Mouse (Mus musculus) kidney, embryonic 14.5 days (tissue): ENCODE measurements around the gene Map3k19. TPM values are rescaled to one million over a fixed set of nuclear protein-coding genes. Genes with fewer than 3 reads are reported as not detected.

Experiments used
- ATAC-seq: fragments of 200-750 bp; cut with Nextera tagmentation; 2 replicates; pipeline ENCODE4 v1.8.0; 2017; ENCODE audit warnings: moderate number of reproducible peaks, mild to moderate bottlenecking, moderate TSS enrichment, moderate library complexity; ENCODE audit not compliant: low FRiP score, low TSS enrichment
- H3K27ac ChIP-seq: fragments of 300-500 bp; sonication (generic); 2 replicates; pipeline ENCODE4 v1.5.1; 2014; ENCODE audit warnings: low read depth, mild to moderate bottlenecking, low read length, moderate library complexity, mixed read lengths
- H3K27me3 ChIP-seq: fragments of 300-500 bp; sonication (generic); 2 replicates; pipeline ENCODE4 v1.6.1; 2014; ENCODE audit warnings: mild to moderate bottlenecking, low read length; ENCODE audit not compliant: control insufficient read depth, insufficient read depth
- H3K36me3 ChIP-seq: fragments of 300-500 bp; sonication (generic); 2 replicates; pipeline ENCODE4 v1.6.1; 2014; ENCODE audit warnings: low read length, mixed read lengths; ENCODE audit not compliant: control insufficient read depth, insufficient read depth
- H3K4me1 ChIP-seq: fragments of 300-500 bp; sonication (generic); 2 replicates; pipeline ENCODE4 v1.6.1; 2014; ENCODE audit warnings: low read length, mixed read lengths; ENCODE audit not compliant: control insufficient read depth, insufficient read depth
- H3K4me2 ChIP-seq: fragments of 300-500 bp; sonication (generic); replicated peaks from 2 replicates; pipeline ENCODE4 v1.6.1; 2014; ENCODE audit warnings: low read depth, mild to moderate bottlenecking, low read length
- H3K4me3 ChIP-seq: fragments of 300-500 bp; sonication (generic); 2 replicates; pipeline ENCODE4 v1.5.1; 2014; ENCODE audit warnings: mild to moderate bottlenecking, low read length
- H3K9ac ChIP-seq: fragments of 300-500 bp; sonication (generic); 2 replicates; pipeline ENCODE4 v1.6.1; 2014; ENCODE audit warnings: low read depth, mild to moderate bottlenecking, low read length, moderate library complexity
- H3K9me3 ChIP-seq: fragments of 300-500 bp; sonication (generic); 2 replicates; pipeline ENCODE4 v1.6.1; 2016; ENCODE audit warnings: low read length; ENCODE audit not compliant: control insufficient read depth
- WGBS: fragments of 180-500 bp; shearing (Covaris S2); extraction: QIAGEN DNeasy Blood & Tissue Kit; methylation state at CpG from one replicate; pipeline ENCODE4 v1.1.7; 2014; 5-methylcytosine and 5-hydroxymethylcytosine counted together
- polyA plus RNA-seq: library from polyadenylated mRNA; unstranded; fragments of >200 nt; fragmentation: Nextera tagmentation; extraction: Ambion mirVana; gene quantifications from 2 replicates; pipeline ENCODE4 v1.2.1, GENCODE M21; 2014

Gene Map3k19
- polyA plus RNA-seq, 1 experiment from 2014 or later: not detected

DNA sequence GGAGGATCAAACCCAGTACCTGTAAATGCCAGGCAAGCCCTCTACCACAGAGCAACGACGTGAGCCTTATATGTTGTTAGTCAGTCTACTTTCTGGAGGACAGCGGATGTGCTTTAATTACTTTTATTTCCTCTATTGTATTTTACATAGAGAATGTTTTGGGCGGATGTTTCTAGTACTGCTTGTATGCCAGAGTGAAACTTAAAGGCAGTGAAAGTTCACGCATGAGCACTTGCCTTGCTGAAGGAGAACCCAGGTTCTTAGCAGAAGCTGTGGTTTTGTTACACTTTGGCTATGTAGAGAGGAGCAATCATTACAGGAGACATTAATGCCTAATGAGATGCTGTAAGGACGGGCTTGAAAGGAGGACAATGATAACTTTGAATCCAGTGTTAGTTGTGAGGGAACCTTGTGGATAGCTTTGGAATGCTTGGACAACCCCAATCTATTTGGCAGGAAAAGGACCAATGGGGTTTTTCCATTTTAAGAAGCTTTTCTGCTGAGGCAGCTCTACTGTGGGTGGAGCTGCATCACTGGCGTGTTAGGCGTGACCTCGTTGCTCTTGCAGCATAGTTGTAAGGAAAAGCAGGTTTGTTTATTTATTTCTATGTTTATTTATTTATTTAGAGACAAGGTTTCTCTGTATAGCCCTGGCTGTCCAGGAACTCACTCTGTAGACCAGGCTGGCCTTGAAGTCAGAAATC is 4.3 kb upstream of the Map3k19 start:
- no peak overlapping the region for H3K27ac ChIP-seq
- H3K27me3 ChIP-seq: no peaks in the 10 kb centered on the region
- no peak overlapping the region for H3K4me3 ChIP-seq
- H3K36me3 ChIP-seq: no peaks in the 10 kb centered on the region
- WGBS: 84% methylated on average over 9 of the region's 9 CpGs
- H3K9me3 ChIP-seq: no peaks in the 10 kb centered on the region
- no peak for ATAC-seq
- no peak overlapping the region for H3K4me2 ChIP-seq
- no peaks in the 10 kb centered on the region for H3K4me1 ChIP-seq
- no peak overlapping the region for H3K9ac ChIP-seq

DNA sequence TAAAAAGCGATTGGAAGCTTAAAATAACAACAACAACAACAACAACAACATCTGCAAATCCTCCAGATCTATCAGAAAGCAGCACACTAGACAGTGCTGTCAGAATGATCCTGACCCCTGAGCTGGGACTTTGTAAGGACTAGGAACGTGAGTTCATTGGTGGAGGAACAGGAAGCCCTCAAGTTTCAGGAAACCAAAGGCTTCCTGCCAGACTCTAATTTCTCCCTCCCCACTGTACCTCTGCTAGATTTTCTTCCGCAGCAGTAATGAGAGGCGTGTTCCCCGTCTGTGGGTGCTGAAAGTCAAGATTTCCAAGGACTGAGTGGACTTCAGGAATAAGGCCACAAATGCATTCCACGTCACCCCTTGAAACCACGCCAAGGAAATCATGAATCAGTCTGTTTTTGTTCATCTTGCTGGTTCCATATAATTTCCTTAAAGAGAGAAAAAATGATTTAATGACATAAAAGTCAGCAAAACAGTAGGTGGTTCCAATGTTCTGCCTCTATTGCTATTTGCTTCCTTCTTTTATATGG is 4.7 kb downstream of the Map3k19 start:
- H3K4me3 ChIP-seq: no peak overlapping the region
- WGBS: 65% methylated on average over 7 of the region's 7 CpGs
- H3K27me3 ChIP-seq: no peaks in the 10 kb centered on the region
- no peak overlapping the region for H3K4me2 ChIP-seq
- H3K36me3 ChIP-seq: no peaks in the 10 kb centered on the region
- no peak for ATAC-seq
- no peaks in the 10 kb centered on the region for H3K4me1 ChIP-seq
- H3K9me3 ChIP-seq: peaks cover 4% of the 10 kb centered on the region; the same call in 1 of the 2 replicates
- H3K9ac ChIP-seq: no peak overlapping the region
- 0 out of 2 replicates have a peak overlapping the region, but pooled peaks have one; percentile 6 for H3K27ac ChIP-seq

DNA sequence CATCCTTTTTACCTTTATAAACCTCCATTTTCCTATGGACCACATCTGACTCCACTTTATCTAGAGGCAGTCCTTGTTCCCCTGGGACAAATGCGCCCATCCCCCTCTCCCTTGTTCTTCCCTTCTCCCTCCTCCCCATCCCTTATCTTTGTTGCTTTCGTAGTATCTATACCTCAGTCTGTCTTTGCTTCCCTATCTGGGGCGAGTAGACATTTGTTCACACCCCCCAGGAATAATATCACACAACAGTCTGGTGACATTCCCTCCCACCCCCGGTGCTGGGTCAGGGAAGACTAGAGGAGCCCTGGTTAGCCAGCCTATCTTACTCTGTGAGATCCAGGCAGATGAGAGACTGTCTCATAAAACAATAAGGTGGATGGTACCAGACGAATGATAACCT is 9.4 kb downstream of the Map3k19 start:
- Histone ChIP-seq H3K4me3 (no peak overlapping the region), H3K27me3 (no peaks in the 10 kb centered on the region), H3K27ac (no peak overlapping the region), H3K4me2 (no peak overlapping the region), H3K9me3 (no peaks in the 10 kb centered on the region), H3K36me3 (no peaks in the 10 kb centered on the region), H3K9ac (no peak overlapping the region), H3K4me1 (no peaks in the 10 kb centered on the region)
- ATAC-seq: no peak
- 90% methylated on average over 5 of the region's 5 CpGs for WGBS

- H3K36me3 ChIP-seq: no peaks in the 10 kb centered on the region
- 89% methylated on average over 1 of the region's 1 CpGs for WGBS
Measured at GRCm38 (mm10) chr1:127838602-127839001, 16.2 kb downstream of the Map3k19 start.

GRCm38 (mm10) chr1:127836619-127837018 is 18.2 kb downstream of the Map3k19 start:
- no peaks in the 10 kb centered on the region for H3K27me3 ChIP-seq
- ATAC-seq: no peak
- H3K4me1 ChIP-seq: no peaks in the 10 kb centered on the region
- no peaks in the 10 kb centered on the region for H3K9me3 ChIP-seq
- WGBS: 38% methylated on average over 4 of the region's 4 CpGs
- no peak overlapping the region for H3K4me2 ChIP-seq
- no peak overlapping the region for H3K27ac ChIP-seq
- H3K36me3 ChIP-seq: no peaks in the 10 kb centered on the region
- H3K9ac ChIP-seq: no peak overlapping the region
- H3K4me3 ChIP-seq: no peak overlapping the region

More at GRCm38 (mm10) chr1:127838602-127839001, 16.2 kb downstream of the Map3k19 start:
- ATAC-seq: no peak
- Histone ChIP-seq H3K9ac (no peak overlapping the region), H3K4me2 (no peak overlapping the region), H3K9me3 (no peaks in the 10 kb centered on the region), H3K27me3 (no peaks in the 10 kb centered on the region), H3K4me1 (no peaks in the 10 kb centered on the region), H3K27ac (no peak overlapping the region), H3K4me3 (no peak overlapping the region)

GRCm38 (mm10) chr1:127834202-127834601 is 20.6 kb downstream of the Map3k19 start:
- Histone ChIP-seq H3K4me1 (no peaks in the 10 kb centered on the region), H3K9ac (no peak overlapping the region), H3K4me3 (no peak overlapping the region), H3K27me3 (no peaks in the 10 kb centered on the region), H3K36me3 (no peaks in the 10 kb centered on the region), H3K4me2 (no peak overlapping the region), H3K27ac (no peak overlapping the region), H3K9me3 (no peaks in the 10 kb centered on the region)
- 68% methylated on average over 4 of the region's 4 CpGs for WGBS
- ATAC-seq: no peak

- H3K27ac ChIP-seq: no peak overlapping the region
- no peaks in the 10 kb centered on the region for H3K9me3 ChIP-seq
- no peaks in the 10 kb centered on the region for H3K36me3 ChIP-seq
- no peak overlapping the region for H3K9ac ChIP-seq
- H3K4me3 ChIP-seq: no peak overlapping the region
- no peak overlapping the region for H3K4me2 ChIP-seq
- no peaks in the 10 kb centered on the region for H3K27me3 ChIP-seq
- 58% methylated on average over 2 of the region's 2 CpGs for whole genome bisulfite sequencing
- no peaks in the 10 kb centered on the region for H3K4me1 ChIP-seq
- ATAC-seq: no peak
Measured at GRCm38 (mm10) chr1:127833714-127834113, 21.1 kb downstream of the Map3k19 start.

DNA sequence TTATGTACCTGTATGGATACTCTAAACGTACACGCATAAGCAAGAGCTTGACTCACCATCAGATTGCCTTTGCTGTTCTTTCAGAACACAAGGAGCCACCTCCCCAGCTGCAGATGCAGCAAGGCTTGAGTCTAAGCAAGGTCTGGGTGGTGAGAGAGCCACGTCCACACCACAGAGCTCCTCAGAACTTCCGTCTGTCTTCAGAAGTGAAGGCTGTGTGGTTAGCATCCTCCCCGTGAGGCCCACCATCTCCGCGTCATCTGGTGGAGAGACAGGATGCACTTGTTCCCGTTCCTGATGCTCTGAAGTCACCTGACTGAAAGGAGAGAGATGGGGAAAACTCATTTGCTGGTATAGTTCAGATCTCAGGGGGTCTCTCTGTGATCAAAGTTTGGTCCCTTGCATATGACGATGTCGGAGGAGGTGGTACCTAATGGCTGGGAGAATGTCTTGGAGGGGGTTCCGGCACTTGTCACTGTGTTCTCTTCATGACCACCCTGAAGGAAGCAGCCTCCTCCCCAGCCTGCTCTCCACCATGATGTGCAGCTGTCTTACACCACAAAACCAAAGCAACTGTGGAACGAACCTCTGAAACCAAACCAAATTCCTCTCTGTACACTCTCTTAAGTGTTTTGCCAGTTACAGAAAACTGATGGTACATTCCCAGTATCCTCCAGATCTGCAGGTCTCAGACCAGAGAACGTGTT is 24.5 kb downstream of the Map3k19 start:
- Histone ChIP-seq H3K4me3 (no peak overlapping the region), H3K4me1 (no peaks in the 10 kb centered on the region), H3K27ac (no peak overlapping the region), H3K9me3 (no peaks in the 10 kb centered on the region), H3K9ac (no peak overlapping the region), H3K36me3 (no peaks in the 10 kb centered on the region), H3K4me2 (no peak overlapping the region), H3K27me3 (no peaks in the 10 kb centered on the region)
- ATAC-seq: no peak
- WGBS: 88% methylated on average over 13 of the region's 13 CpGs

GRCm38 (mm10) chr1:127827325-127827724 is 27.5 kb downstream of the Map3k19 start:
- Histone ChIP-seq H3K4me2 (no peak overlapping the region), H3K36me3 (no peaks in the 10 kb centered on the region), H3K27ac (no peak overlapping the region), H3K27me3 (no peaks in the 10 kb centered on the region), H3K9ac (no peak overlapping the region), H3K4me3 (no peak overlapping the region), H3K9me3 (no peaks in the 10 kb centered on the region), H3K4me1 (no peaks in the 10 kb centered on the region)
- ATAC-seq: no peak
- WGBS: 30% methylated on average over 2 of the region's 2 CpGs
